Mouse (Mus musculus): ENCODE measurements at regions not wholly inside any gene's neighbourhood (a gene's known extent, or its start where the extent isn't known, plus 50 kb on each side); places are given as distances from the start of the nearest gene placed in this dataset.
A peak's percentile ranks its signal among the peaks of the same experiment; 100 is the strongest.

DNA sequence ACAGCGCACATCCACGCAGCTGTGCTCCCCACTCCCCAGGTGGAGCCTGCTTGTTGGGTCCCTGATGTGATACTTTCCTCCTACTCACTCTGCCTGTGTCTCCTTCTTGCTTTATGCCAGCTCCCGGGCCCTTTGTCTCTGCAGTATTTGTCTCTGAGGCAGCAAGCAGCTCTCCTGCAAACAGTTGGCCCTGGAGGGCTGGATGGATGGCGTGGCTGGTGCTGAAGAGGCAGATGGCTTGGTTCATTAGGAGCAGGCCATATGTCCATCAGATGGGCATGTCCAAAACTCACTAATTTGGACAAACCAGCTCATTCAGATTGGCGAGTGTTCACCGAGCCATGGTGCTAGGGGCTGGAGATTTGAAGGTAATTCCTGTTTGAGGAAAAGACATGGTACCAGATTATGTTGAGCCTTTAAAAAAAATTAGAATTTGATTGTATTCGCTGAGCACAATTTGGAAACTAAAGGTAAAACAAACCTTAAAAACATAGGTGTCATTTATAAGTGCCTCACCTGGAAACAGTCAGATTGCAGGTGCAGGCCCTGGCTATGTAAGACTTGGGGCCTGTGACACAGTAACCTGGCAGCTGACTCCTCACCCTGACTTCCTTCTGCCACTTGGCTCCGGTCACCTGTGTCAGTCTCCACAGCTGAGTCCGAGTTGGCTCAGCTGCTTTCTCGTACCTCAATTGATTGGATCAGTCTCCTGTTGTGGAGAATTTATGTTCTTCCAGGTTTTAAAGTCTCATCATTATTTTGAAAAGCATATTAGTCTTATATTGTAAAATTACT, 549.5 kb downstream of the Tbc1d22a start:
- no peak for ATAC-seq (ENCODE audit: insufficient read depth, low FRiP score)
- Histone ChIP-seq H3K36me3 (ENCODE audit: control insufficient read depth, insufficient read depth, low read length) (no peaks in the 10 kb centered on the region), H3K9ac (ENCODE audit: low read length) (no peak overlapping the region), H3K4me3 (replicated peaks; ENCODE audit: low read length) (no peak overlapping the region), H3K9me3 (replicated peaks; ENCODE audit: control insufficient read depth, low read length) (no peaks in the 10 kb centered on the region), H3K27ac (ENCODE audit: low read length) (no peak overlapping the region), H3K27me3 (ENCODE audit: control insufficient read depth, insufficient read depth, low read length) (no peaks in the 10 kb centered on the region), H3K4me1 (ENCODE audit: control insufficient read depth, insufficient read depth, low read length) (no peaks in the 10 kb centered on the region), H3K4me2 (ENCODE audit: low read depth, low read length) (no peak overlapping the region)
- WGBS = 87% methylated on average over 10 of the region's 10 CpGs

DNA sequence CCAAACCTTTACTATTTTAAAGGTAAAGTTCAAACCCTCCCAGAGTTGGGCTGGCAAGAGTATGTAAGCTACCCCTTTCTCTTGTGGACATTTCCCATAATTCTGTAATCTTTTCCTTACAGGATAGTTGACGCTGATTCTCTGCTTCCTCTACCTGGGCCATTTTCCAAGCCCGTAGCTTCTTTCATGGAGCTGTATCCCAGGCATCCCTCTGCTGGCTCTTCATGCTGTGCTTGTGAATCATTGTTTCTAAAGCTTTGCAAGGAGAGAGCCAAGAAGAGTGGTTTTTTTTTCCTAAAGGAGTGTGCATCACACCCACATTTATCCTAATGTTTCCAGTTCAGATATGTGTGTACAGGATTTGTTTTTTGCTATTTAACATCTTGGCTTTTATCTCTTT, 553.4 kb downstream of the Tbc1d22a start:
- 79% methylated on average over 2 of the region's 2 CpGs for whole genome bisulfite sequencing

DNA sequence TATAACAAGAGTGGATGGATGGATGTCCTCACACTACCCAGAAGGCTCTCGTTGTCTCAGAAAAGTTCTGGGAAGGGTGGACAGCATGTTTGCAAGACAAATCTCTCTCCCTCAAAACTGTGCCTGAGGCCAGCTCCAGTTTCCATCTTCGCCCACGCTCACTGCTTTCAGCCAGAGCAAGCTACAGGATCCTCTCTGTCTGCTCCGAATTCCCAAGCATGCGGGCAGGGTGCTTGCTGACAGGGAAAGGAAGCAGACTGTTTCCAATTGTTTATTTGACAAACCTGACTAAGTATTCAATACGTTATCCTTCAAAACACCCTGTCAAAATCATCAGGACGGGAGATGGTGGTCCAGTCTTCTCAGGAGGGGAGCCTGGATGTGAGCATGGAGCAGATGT, 558.8 kb downstream of the Tbc1d22a start:
- H3K9ac ChIP-seq (ENCODE audit: low read length) = no peak overlapping the region
- no peak overlapping the region for H3K4me3 ChIP-seq (replicated peaks; ENCODE audit: low read length)
- no peak overlapping the region for H3K4me2 ChIP-seq (ENCODE audit: low read depth, low read length)
- H3K27ac ChIP-seq (ENCODE audit: low read length) = no peak overlapping the region
- no peaks in the 10 kb centered on the region for H3K36me3 ChIP-seq (ENCODE audit: control insufficient read depth, insufficient read depth, low read length)
- WGBS = 36% methylated on average over 7 of the region's 7 CpGs
- no peaks in the 10 kb centered on the region for H3K27me3 ChIP-seq (ENCODE audit: control insufficient read depth, insufficient read depth, low read length)
- no peak for ATAC-seq (ENCODE audit: insufficient read depth, low FRiP score)
- H3K4me1 ChIP-seq (ENCODE audit: control insufficient read depth, insufficient read depth, low read length) = no peaks in the 10 kb centered on the region
- no peaks in the 10 kb centered on the region for H3K9me3 ChIP-seq (replicated peaks; ENCODE audit: control insufficient read depth, low read length)

More for the DNA sequence above, 553.4 kb downstream of the Tbc1d22a start:
- Histone ChIP-seq H3K9me3 (replicated peaks; ENCODE audit: control insufficient read depth, low read length) (no peaks in the 10 kb centered on the region), H3K4me3 (replicated peaks; ENCODE audit: low read length) (no peak overlapping the region), H3K27me3 (ENCODE audit: control insufficient read depth, insufficient read depth, low read length) (no peaks in the 10 kb centered on the region), H3K4me1 (ENCODE audit: control insufficient read depth, insufficient read depth, low read length) (no peaks in the 10 kb centered on the region), H3K9ac (ENCODE audit: low read length) (no peak overlapping the region), H3K36me3 (ENCODE audit: control insufficient read depth, insufficient read depth, low read length) (no peaks in the 10 kb centered on the region), H3K4me2 (ENCODE audit: low read depth, low read length) (no peak overlapping the region), H3K27ac (ENCODE audit: low read length) (no peak overlapping the region)
- no peak for ATAC-seq (ENCODE audit: insufficient read depth, low FRiP score)

DNA sequence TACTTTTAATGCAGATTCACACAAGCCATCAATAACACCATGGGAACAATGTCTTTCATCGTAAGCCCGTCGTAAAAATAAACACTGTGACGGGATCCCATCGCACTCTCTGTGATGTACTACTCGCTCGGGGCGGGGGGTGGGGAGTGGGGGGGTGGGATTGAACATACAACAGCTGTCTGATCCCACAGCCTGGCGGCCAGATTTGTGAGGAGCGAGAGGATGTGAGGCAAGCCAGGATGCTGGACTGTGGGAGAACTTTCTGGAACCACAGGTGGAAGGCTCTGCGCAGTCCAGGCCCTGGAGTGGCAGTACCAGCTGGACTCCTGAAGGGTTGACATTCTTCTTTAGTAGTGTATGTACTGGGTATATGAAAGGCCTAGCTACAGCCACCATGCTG, 563.7 kb downstream of the Tbc1d22a start:
- H3K27ac ChIP-seq (ENCODE audit: low read length) = no peak overlapping the region
- H3K4me1 ChIP-seq (ENCODE audit: control insufficient read depth, insufficient read depth, low read length) = no peaks in the 10 kb centered on the region
- ATAC-seq (ENCODE audit: insufficient read depth, low FRiP score) = peak; percentile 73
- no peak overlapping the region for H3K4me2 ChIP-seq (ENCODE audit: low read depth, low read length)
- no peaks in the 10 kb centered on the region for H3K27me3 ChIP-seq (ENCODE audit: control insufficient read depth, insufficient read depth, low read length)
- WGBS = 33% methylated on average over 11 of the region's 11 CpGs
- no peaks in the 10 kb centered on the region for H3K9me3 ChIP-seq (replicated peaks; ENCODE audit: control insufficient read depth, low read length)
- H3K4me3 ChIP-seq (replicated peaks; ENCODE audit: low read length) = no peak overlapping the region
- no peak overlapping the region for H3K9ac ChIP-seq (ENCODE audit: low read length)
- no peaks in the 10 kb centered on the region for H3K36me3 ChIP-seq (ENCODE audit: control insufficient read depth, insufficient read depth, low read length)

DNA sequence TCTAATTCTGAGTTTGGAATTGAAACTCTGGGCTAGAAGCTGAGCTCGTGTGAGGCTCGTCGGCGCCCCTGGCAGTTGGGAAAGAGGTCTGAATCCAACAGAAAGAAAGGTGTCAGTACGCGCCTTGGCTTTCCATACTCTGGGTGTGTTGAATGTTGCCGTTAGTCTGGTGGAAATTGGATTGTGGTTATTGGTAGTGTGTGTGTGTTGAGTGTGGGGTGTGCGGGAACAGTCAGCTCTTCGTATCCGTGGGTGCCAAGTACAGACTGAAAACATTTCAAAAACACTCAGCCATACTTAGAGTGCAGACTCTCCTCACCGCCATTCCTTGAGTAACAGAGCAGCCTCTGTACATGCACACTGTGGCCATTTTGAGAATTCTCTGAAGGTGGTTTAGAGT, 566.9 kb downstream of the Tbc1d22a start:
- H3K4me3 ChIP-seq (replicated peaks; ENCODE audit: low read length) = no peak overlapping the region

DNA sequence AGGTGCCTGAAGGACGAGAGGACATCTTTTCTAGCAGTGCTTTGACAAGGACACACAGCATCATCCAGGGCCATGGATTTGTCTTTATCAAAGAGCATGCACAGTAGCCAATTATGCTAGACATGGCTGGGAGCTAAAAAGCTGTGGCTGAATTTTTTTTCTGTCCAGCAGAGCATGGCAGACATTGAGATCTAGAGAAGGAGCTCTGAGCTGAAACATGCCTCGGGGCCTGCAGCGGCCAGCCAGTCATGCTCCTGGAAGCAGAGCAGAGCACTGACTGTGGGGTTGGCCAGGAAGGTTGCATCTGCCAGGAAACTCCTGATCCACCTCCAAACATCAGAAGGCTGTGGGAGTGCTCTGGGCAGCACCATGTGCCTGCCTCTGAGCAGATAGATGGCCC, 580.5 kb downstream of the Tbc1d22a start:
- 72% methylated on average over 3 of the region's 3 CpGs for WGBS
- Histone ChIP-seq H3K4me3 (replicated peaks; ENCODE audit: low read length) (no peak overlapping the region), H3K9ac (ENCODE audit: low read length) (no peak overlapping the region), H3K27me3 (ENCODE audit: control insufficient read depth, insufficient read depth, low read length) (no peaks in the 10 kb centered on the region), H3K9me3 (replicated peaks; ENCODE audit: control insufficient read depth, low read length) (no peaks in the 10 kb centered on the region), H3K4me2 (ENCODE audit: low read depth, low read length) (no peak overlapping the region), H3K27ac (ENCODE audit: low read length) (no peak overlapping the region), H3K36me3 (ENCODE audit: control insufficient read depth, insufficient read depth, low read length) (no peaks in the 10 kb centered on the region), H3K4me1 (ENCODE audit: control insufficient read depth, insufficient read depth, low read length) (no peaks in the 10 kb centered on the region)
- no peak for ATAC-seq (ENCODE audit: insufficient read depth, low FRiP score)

More for the DNA sequence above, 566.9 kb downstream of the Tbc1d22a start:
- Histone ChIP-seq H3K4me2 (ENCODE audit: low read depth, low read length) (no peak overlapping the region), H3K27ac (ENCODE audit: low read length) (no peak overlapping the region), H3K9ac (ENCODE audit: low read length) (no peak overlapping the region), H3K36me3 (ENCODE audit: control insufficient read depth, insufficient read depth, low read length) (no peaks in the 10 kb centered on the region), H3K27me3 (ENCODE audit: control insufficient read depth, insufficient read depth, low read length) (no peaks in the 10 kb centered on the region), H3K9me3 (replicated peaks; ENCODE audit: control insufficient read depth, low read length) (no peaks in the 10 kb centered on the region), H3K4me1 (ENCODE audit: control insufficient read depth, insufficient read depth, low read length) (no peaks in the 10 kb centered on the region)
- ATAC-seq (ENCODE audit: insufficient read depth, low FRiP score) = no peak
- 87% methylated on average over 11 of the region's 11 CpGs for WGBS

DNA sequence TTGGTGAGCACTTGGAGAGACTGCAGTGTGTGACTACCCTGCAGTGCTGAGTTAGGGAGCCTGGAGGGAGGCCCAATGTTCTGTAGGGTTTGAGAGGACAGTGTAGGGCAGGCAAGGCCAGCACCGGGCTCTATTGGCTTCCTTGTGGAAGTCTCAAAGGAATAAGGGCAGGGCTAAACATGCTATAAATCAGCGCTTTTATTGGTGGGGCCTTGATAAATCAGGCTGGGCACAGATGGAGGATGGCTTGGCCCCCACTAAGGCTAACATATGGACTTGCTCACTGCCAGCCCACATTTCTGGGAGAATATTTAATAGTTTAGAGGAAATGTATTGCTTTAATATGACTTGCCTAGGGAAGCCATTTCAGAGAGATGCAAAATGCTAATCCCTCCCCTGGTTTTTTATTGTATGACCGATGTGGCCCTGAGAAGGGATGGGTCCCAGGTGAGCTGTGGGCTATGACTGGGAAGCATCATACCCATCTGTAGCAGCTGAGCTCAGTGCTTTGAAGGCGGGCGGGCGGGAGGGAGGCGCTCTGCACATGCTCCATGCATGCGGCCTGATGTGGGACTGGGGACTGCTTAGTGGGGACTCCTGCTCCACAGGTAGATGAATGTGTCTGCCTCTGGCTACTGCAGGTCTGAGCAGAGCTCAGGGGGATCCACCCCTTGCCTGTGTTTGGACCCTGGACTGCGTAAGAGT, 584.4 kb downstream of the Tbc1d22a start:
- Histone ChIP-seq H3K36me3 (ENCODE audit: control insufficient read depth, insufficient read depth, low read length) (no peaks in the 10 kb centered on the region), H3K27ac (ENCODE audit: low read length) (no peak overlapping the region), H3K4me3 (replicated peaks; ENCODE audit: low read length) (no peak overlapping the region), H3K4me1 (ENCODE audit: control insufficient read depth, insufficient read depth, low read length) (no peaks in the 10 kb centered on the region), H3K9ac (ENCODE audit: low read length) (no peak overlapping the region), H3K9me3 (replicated peaks; ENCODE audit: control insufficient read depth, low read length) (no peaks in the 10 kb centered on the region), H3K27me3 (ENCODE audit: control insufficient read depth, insufficient read depth, low read length) (no peaks in the 10 kb centered on the region), H3K4me2 (ENCODE audit: low read depth, low read length) (no peak overlapping the region)
- no peak; the same call in 1 of the 2 replicates for ATAC-seq (ENCODE audit: insufficient read depth, low FRiP score)
- WGBS = 85% methylated on average over 9 of the region's 9 CpGs

DNA sequence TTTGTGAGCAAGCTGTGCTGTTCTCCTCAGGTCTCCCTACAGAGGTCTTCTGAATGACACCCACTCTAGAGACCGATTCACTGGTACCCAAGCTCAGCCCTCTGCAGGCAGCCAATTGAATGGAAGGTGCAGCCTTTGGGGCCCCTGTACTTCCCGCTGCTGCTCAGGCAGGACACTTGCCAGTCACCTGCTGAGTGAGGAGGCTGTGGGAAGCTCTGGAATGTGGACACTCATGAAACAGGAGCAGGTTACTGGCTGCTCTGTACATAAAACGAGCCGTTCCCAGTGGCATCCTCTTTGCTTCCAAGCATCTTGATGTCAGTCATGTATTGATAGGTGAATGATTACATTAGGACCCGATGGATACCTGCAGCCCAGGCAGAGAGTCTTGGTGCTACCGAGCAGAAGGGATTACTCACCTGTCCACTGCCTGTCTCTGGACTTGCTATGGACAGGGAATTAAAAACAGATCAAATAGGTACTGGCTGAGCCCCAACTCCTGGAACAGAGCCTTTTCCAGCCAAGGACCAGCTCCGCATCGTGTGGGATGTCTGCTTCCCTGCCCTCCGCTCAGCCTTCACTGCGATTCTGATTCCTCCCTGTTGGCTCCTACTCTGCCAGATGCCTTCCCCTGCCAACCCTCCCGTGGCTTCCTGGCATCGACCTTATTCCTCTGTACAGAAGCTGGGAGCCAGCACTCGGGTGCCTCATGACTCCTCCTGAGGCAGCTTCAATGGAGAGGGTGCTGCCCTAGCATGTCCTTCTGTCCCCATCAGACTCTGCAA, 593.2 kb downstream of the Tbc1d22a start:
- Histone ChIP-seq H3K27me3 (ENCODE audit: control insufficient read depth, insufficient read depth, low read length) (no peaks in the 10 kb centered on the region), H3K4me2 (ENCODE audit: low read depth, low read length) (no peak overlapping the region), H3K4me1 (ENCODE audit: control insufficient read depth, insufficient read depth, low read length) (no peaks in the 10 kb centered on the region), H3K9ac (ENCODE audit: low read length) (no peak overlapping the region), H3K36me3 (ENCODE audit: control insufficient read depth, insufficient read depth, low read length) (no peaks in the 10 kb centered on the region), H3K9me3 (replicated peaks; ENCODE audit: control insufficient read depth, low read length) (no peaks in the 10 kb centered on the region), H3K27ac (ENCODE audit: low read length) (no peak overlapping the region), H3K4me3 (replicated peaks; ENCODE audit: low read length) (no peak overlapping the region)
- 67% methylated on average over 13 of the region's 13 CpGs for WGBS
- ATAC-seq (ENCODE audit: insufficient read depth, low FRiP score) = no peak

DNA sequence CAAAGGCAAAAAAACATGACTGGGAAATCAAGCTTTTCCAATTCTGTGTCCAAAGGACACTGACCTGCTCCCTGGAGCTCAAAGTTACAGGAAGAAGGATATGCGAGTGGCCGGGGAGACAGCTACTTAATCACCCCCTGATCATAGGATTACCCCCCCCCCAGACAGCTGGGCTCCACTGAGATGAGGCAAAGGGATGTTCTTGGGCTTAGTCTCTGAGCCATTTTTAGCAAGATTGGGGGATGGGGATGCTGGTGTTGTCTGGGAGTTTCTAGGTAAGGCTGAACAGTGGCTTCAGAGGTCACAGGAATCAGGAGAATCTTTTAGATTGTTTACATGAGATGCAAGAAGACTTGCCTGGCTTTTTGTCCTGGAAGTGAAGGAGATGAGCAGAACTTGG, 597.6 kb downstream of the Tbc1d22a start:
- Histone ChIP-seq H3K27ac (ENCODE audit: low read length) (no peak overlapping the region), H3K4me1 (ENCODE audit: control insufficient read depth, insufficient read depth, low read length) (no peaks in the 10 kb centered on the region), H3K4me2 (ENCODE audit: low read depth, low read length) (no peak overlapping the region), H3K9ac (ENCODE audit: low read length) (no peak overlapping the region), H3K27me3 (ENCODE audit: control insufficient read depth, insufficient read depth, low read length) (no peaks in the 10 kb centered on the region), H3K36me3 (ENCODE audit: control insufficient read depth, insufficient read depth, low read length) (no peaks in the 10 kb centered on the region), H3K9me3 (replicated peaks; ENCODE audit: control insufficient read depth, low read length) (no peaks in the 10 kb centered on the region), H3K4me3 (replicated peaks; ENCODE audit: low read length) (no peak overlapping the region)
- ATAC-seq (ENCODE audit: insufficient read depth, low FRiP score) = no peak
- 38% methylated on average over 2 of the region's 2 CpGs for WGBS

All from stomach, embryonic 16.5 days (tissue).